Mouse (Mus musculus): ENCODE measurements around the gene Gm4567.
"Not testable (repeated sequence)": the region's sequence is repeated elsewhere in the genome, so short reads cannot be mapped to it uniquely, and the experiment has no call there.

The Gm4567 gene

DNA sequence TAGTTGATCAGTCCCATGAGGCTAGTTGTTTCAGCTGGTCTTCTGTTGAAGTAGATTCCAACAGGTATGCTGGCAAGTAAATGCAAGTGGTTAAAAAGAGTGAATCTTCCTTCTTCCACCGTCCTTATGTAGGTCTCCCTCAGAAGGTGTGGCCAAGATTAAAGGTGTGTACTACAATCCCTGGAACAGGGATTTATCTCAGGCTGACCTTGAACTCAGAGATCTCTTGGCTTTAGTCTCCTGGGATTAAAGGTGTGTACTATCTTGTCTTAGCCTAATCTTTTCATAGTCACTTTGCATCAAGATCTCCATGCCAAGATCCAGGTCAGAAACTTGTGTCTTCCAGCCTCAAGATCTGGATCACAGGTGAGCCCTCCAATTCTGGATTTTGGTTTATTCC, at the start of gene Gm4567:
Gm4567 (minus strand) TSS at position 101 of the 400 bp plus-strand sequence.
- DNase-seq: not testable (repeated sequence)

DNA sequence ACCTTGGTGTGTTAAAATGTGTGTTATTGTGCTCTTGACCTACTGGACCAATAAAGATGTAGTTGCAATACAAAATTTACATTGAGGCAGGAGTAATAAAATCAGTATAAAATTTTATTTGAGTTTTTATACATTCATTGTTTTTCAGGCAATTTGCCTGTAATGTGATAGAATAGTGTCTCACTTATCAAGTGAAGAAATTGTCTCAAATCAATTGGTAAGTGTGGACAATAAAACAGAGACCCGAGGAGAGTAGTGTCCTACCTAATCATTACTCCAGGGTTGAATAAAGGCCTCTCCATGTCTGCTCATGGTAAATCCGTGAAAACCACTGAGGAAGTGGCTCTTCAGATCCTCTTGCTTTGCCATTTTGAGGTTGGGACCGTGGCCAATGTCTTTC, 41.9 kb upstream of the Gm4567 start, which contains the start of gene Vmn1r157:
Vmn1r157 (plus strand) TSS at position 301 of the 400 bp plus-strand sequence.
- DNase-seq: not testable (repeated sequence)

DNA sequence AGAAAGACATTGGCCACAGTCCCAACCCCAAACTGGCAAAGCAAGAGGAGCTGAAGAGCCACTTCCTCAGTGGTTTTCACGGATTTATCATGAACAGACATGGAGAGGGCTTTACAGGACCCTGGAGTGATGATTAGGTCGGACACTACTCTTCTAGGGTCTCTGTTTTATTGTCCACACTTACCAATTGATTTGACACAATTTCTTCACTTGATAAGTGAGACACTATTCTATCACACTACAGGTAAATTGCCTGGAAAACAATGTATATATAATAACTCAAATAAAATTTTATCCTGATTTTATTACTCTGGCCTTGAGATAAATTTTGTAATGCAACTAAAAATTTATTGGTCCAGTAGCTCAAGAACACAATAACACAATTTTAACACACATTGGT, 27.3 kb downstream of the Gm4567 start, which contains the start of gene Gm8693:
Gm8693 (minus strand) TSS at position 101 of the 400 bp plus-strand sequence.
- not testable (repeated sequence) for DNase-seq
